Mouse (Mus musculus) midbrain, embryonic 16.5 days (tissue): ENCODE measurements around the gene Smg5. TPM values are rescaled to one million over a fixed set of nuclear protein-coding genes. Genes with fewer than 3 reads are reported as not detected.
A peak's percentile ranks its signal among the peaks of the same experiment; 100 is the strongest.

ENCODE experiments used
- ATAC-seq: fragments of 200-750 bp; cut with Nextera tagmentation; 2 replicates; pipeline ENCODE4 v1.8.0; 2017; ENCODE audit warnings: moderate TSS enrichment
- H3K27ac ChIP-seq: fragments of 300-500 bp; sonication (generic); 2 replicates; pipeline ENCODE4 v1.5.1; 2014; ENCODE audit warnings: mild to moderate bottlenecking, low read length, mixed read lengths
- H3K27me3 ChIP-seq: fragments of 300-500 bp; sonication (generic); 2 replicates; pipeline ENCODE4 v1.6.1; 2014; ENCODE audit warnings: low read depth, low read length, mixed read lengths; ENCODE audit not compliant: control insufficient read depth, insufficient read depth
- H3K36me3 ChIP-seq: fragments of 300-500 bp; sonication (generic); 2 replicates; pipeline ENCODE4 v1.6.1; 2014; ENCODE audit warnings: mild to moderate bottlenecking, low read length, moderate library complexity, mixed read lengths; ENCODE audit not compliant: control insufficient read depth, insufficient read depth
- H3K4me1 ChIP-seq: fragments of 300-500 bp; sonication (generic); 2 replicates; pipeline ENCODE4 v1.6.1; 2014; ENCODE audit warnings: mild to moderate bottlenecking, low read length, mixed read lengths; ENCODE audit not compliant: control insufficient read depth, insufficient read depth
- H3K4me2 ChIP-seq: fragments of 300-500 bp; sonication (generic); 2 replicates; pipeline ENCODE4 v1.6.1; 2014; ENCODE audit warnings: mild to moderate bottlenecking, low read length, mixed read lengths
- H3K4me3 ChIP-seq: fragments of 300-500 bp; sonication (generic); 2 replicates; pipeline ENCODE4 v1.5.1; 2014; ENCODE audit warnings: low read depth, mild to moderate bottlenecking, low read length, moderate library complexity, mixed read lengths
- H3K9ac ChIP-seq: fragments of 300-500 bp; sonication (generic); 2 replicates; pipeline ENCODE4 v1.6.1; 2014; ENCODE audit warnings: low read depth, low read length, mixed read lengths
- H3K9me3 ChIP-seq: fragments of 300-500 bp; sonication (generic); replicated peaks from 2 replicates; pipeline ENCODE4 v1.6.1; 2014; ENCODE audit warnings: mild to moderate bottlenecking, low read length, mixed read lengths; ENCODE audit not compliant: control insufficient read depth, poor library complexity, severe bottlenecking
- WGBS: fragments of 180-500 bp; shearing (Covaris S2); extraction: QIAGEN DNeasy Blood & Tissue Kit; methylation state at CpG from one replicate; pipeline ENCODE4 v1.1.7; 2014; 5-methylcytosine and 5-hydroxymethylcytosine counted together
- polyA plus RNA-seq: library from polyadenylated mRNA; unstranded; fragments of >200 nt; fragmentation: Nextera tagmentation; extraction: Ambion mirVana; gene quantifications from 2 replicates; pipeline ENCODE4 v1.2.1, GENCODE M21; 2015

Smg5 gene
- polyA plus RNA-seq, 1 experiment from 2014 or later, result 61.4 TPM

GRCm38 (mm10) chr3:88338316-88338715 is 2.3 kb downstream of the Smg5 start:
- ATAC-seq, result no peak
- 95% methylated on average over 7 of the region's 7 CpGs for WGBS
- H3K4me3 ChIP-seq, result no peak overlapping the region

DNA sequence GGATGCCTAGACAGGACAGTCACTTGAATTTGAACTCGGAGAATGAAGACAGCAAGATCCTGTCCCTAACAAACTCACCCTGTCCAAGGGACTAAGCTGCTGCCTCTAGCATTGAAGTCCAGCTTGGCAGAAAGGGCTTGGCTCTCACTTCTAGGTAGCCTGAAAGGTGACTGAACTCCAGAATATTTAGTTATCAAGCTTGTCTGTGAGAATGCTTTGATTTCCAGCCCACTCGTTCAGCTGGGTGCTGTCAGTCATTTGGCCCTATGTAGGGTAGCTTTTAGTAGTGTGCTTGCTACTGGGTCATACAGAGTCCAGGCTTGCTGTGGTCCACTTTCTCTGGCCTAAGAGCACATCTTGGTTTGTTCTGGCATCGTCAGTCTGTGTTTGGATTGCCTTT is 2.9 kb downstream of the Smg5 start:
- 73% methylated on average over 3 of the region's 3 CpGs for WGBS
- H3K27me3 ChIP-seq, result no peaks in the 10 kb centered on the region
- ATAC-seq, result no peak
- no peak overlapping the region for H3K4me3 ChIP-seq
- H3K4me1 ChIP-seq, result peaks cover 19% of the 10 kb centered on the region
- no peak overlapping the region for H3K4me2 ChIP-seq
- H3K9ac ChIP-seq, result no peak overlapping the region
- no peak overlapping the region for H3K27ac ChIP-seq
- H3K36me3 ChIP-seq, result peaks cover 15% of the 10 kb centered on the region
- no peaks in the 10 kb centered on the region for H3K9me3 ChIP-seq

More at GRCm38 (mm10) chr3:88338316-88338715, 2.3 kb downstream of the Smg5 start:
- peaks cover 9% of the 10 kb centered on the region for H3K36me3 ChIP-seq
- H3K9ac ChIP-seq, result no peak overlapping the region
- H3K4me1 ChIP-seq, result peaks cover 19% of the 10 kb centered on the region
- no peak overlapping the region for H3K27ac ChIP-seq
- H3K9me3 ChIP-seq, result no peaks in the 10 kb centered on the region
- H3K27me3 ChIP-seq, result no peaks in the 10 kb centered on the region
- no peak overlapping the region for H3K4me2 ChIP-seq

GRCm38 (mm10) chr3:88350732-88351131 is 14.7 kb downstream of the Smg5 start:
- 97% methylated on average over 13 of the region's 13 CpGs for WGBS
- no peak overlapping the region for H3K4me3 ChIP-seq
- no peak for ATAC-seq
- no peak overlapping the region for H3K4me2 ChIP-seq
- H3K27me3 ChIP-seq, result no peaks in the 10 kb centered on the region
- no peaks in the 10 kb centered on the region for H3K9me3 ChIP-seq
- no peaks in the 10 kb centered on the region for H3K4me1 ChIP-seq
- no peak overlapping the region for H3K9ac ChIP-seq
- peaks cover 84% of the 10 kb centered on the region for H3K36me3 ChIP-seq
- no peak overlapping the region for H3K27ac ChIP-seq

DNA sequence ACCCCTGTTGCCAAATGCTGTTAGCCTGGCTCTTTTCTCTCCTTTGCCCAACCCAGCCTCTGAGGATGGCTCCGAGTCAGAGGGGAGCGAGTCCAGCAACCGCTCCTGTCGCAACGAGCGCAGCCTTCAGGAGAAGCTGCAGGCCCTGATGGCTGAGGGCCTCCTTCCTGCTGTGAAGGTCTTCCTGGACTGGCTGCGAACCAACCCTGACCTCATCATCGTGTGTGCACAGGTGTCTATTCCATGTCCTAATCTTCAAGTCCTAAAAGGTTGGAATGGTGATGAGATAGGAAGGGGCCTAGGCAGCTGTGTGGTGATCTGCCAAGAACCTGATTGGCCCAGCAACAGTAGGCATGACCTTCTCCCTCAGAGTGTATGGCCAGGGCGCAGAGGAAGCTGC is 16.8 kb downstream of the Smg5 start:
- no peak for ATAC-seq
- H3K4me2 ChIP-seq, result no peak overlapping the region
- H3K9ac ChIP-seq, result no peak overlapping the region
- H3K27me3 ChIP-seq, result no peaks in the 10 kb centered on the region
- H3K9me3 ChIP-seq, result no peaks in the 10 kb centered on the region
- no peak overlapping the region for H3K4me3 ChIP-seq
- WGBS, result 91% methylated on average over 9 of the region's 9 CpGs
- H3K4me1 ChIP-seq, result no peaks in the 10 kb centered on the region
- H3K27ac ChIP-seq, result no peak overlapping the region
- H3K36me3 ChIP-seq, result peaks cover 70% of the 10 kb centered on the region

- ATAC-seq, result no peak
- WGBS, result 94% methylated on average over 8 of the region's 8 CpGs
These were observed 18.5 kb downstream of the Smg5 start for GRCm38 (mm10) chr3:88354396-88355165.

DNA sequence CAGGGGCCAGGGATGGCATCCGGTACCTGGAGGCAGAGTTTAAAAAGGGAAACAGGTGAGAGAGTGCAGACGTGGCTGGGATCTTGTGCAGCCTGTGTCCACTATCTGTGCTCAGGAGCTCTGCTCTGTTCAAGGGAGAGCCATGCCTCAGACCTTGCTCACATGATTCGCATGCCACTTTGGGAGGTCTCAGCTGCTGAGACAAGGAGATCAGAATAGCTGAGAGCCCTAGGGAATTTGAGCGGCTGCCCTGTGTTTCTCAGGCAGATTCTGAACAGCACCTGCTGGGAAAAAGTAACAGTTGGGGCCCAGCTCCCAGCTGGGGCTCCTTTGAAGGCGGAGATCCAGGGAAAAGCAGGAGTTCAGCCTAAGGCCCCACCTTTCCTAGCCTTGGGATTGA is 23.5 kb downstream of the Smg5 start:
- Histone ChIP-seq H3K27me3 (no peaks in the 10 kb centered on the region), H3K9ac (no peak overlapping the region), H3K4me2 (no peak overlapping the region), H3K36me3 (peaks cover 51% of the 10 kb centered on the region), H3K4me3 (no peak overlapping the region), H3K27ac (no peak overlapping the region), H3K4me1 (no peaks in the 10 kb centered on the region), H3K9me3 (no peaks in the 10 kb centered on the region)
- ATAC-seq, result no peak
- whole genome bisulfite sequencing, result 67% methylated on average over 5 of the region's 5 CpGs

More at GRCm38 (mm10) chr3:88354396-88355165, 18.5 kb downstream of the Smg5 start:
- Histone ChIP-seq H3K36me3 (peaks cover 68% of the 10 kb centered on the region), H3K9me3 (no peaks in the 10 kb centered on the region), H3K27me3 (no peaks in the 10 kb centered on the region), H3K9ac (no peak overlapping the region), H3K27ac (no peak overlapping the region), H3K4me3 (no peak overlapping the region), H3K4me2 (no peak overlapping the region), H3K4me1 (no peaks in the 10 kb centered on the region)

- Histone ChIP-seq H3K4me2 (no peak overlapping the region), H3K27me3 (no peaks in the 10 kb centered on the region), H3K27ac (no peak overlapping the region), H3K36me3 (peaks cover 47% of the 10 kb centered on the region), H3K4me1 (no peaks in the 10 kb centered on the region), H3K9ac (no peak overlapping the region), H3K4me3 (no peak overlapping the region), H3K9me3 (no peaks in the 10 kb centered on the region)
- ATAC-seq, result no peak
- WGBS, result 78% methylated on average over 3 of the region's 3 CpGs
These were observed 23.9 kb downstream of the Smg5 start for GRCm38 (mm10) chr3:88359989-88360388.

GRCm38 (mm10) chr3:88361096-88361495 is 25.0 kb downstream of the Smg5 start:
- Histone ChIP-seq H3K27me3 (peaks cover 4% of the 10 kb centered on the region; the same call in 1 of the 2 replicates), H3K4me3 (no peak overlapping the region), H3K36me3 (peaks cover 43% of the 10 kb centered on the region), H3K4me2 (no peak overlapping the region), H3K4me1 (no peaks in the 10 kb centered on the region), H3K9me3 (no peaks in the 10 kb centered on the region), H3K9ac (no peak overlapping the region), H3K27ac (no peak overlapping the region)
- no peak for ATAC-seq
- 81% methylated on average over 5 of the region's 6 CpGs for WGBS

DNA sequence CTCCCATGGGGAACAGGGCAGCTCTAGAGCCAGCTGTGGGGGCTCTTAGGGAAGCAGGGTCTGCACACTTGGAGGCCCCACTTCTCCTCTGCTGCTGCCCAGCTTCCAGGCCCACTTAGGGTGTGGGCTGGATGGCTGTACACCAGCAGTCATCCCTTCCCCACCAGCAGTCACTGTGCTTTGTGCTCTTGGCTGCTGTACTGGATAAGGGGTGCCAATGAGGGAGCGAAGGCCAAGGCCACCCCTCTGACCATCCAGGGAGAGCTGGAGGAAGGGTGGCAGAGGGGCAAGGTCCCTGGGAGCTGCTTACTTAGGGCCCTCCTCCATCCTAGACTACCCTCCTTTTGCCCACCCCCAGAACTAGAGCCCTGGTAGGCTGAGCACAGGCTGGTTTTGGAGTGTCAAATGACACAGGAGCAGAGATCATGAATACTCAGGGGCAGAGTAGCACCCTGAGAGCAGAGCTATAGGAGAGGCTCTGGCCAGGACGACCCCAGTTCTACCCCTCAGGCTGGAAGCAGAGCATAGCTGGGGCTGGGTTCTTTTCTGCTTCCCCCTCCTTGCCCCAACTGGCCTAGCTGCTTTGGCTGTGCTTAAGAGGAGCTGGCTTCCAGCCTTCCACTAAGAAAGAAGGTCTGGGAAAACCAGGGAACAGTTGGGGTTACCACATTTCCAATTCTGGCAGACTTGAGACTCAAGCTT is 25.7 kb downstream of the Smg5 start:
- no peaks in the 10 kb centered on the region for H3K9me3 ChIP-seq
- no peak for ATAC-seq
- 92% methylated on average over 2 of the region's 2 CpGs for WGBS
- peaks cover 43% of the 10 kb centered on the region for H3K36me3 ChIP-seq
- no peak overlapping the region for H3K9ac ChIP-seq
- no peak overlapping the region for H3K4me3 ChIP-seq
- no peak overlapping the region for H3K4me2 ChIP-seq
- no peaks in the 10 kb centered on the region for H3K4me1 ChIP-seq
- peak overlapping the region; percentile 8; the same call in 1 of the 2 replicates for H3K27ac ChIP-seq
- H3K27me3 ChIP-seq, result peaks cover 4% of the 10 kb centered on the region; the same call in 1 of the 2 replicates
